In the genomic region with DNA sequence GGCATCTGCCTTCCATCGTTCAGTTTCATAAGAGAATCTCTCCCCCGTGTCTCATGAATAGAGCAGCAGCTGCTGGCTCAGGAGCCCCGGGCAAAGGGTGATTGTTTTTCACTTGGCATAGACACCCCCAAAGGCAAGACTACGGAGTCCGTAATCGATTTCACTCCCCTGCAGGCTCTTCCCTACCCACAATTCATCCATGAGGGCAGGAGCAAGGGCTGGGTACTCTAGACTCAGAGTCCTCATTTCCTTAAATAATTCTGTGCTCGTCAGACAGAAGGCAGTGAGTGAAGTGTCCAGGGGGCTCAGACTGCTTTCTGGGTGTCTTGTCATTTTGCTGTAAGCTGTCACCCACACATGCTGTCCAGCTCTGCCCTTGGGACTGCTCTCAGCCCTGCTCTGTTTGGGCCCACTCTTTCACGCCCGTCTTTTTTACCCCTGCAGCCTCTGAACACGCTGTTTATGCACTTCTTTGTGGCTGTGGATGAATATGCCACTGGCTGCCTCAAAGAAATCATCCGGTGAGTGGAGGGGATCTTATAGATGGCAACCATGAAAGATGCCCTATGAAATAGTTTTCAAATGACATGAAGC, we compare ENCODE assay signal across 16 mouse cellular contexts. TPM values are rescaled to one million over a fixed set of nuclear protein-coding genes. Genes with fewer than 3 reads are reported as not detected.
DNase-seq lines count a peak whose midpoint lies in the region; ATAC-seq and TF ChIP-seq lines count a peak whose summit lies in the region.
"Had no signal": no experiment of that assay in that cellular context is flagged by ENCODE, and none has a peak within 500 bp of the region (broad histone marks: within the 10 kb centered on the region; RNA-seq: fewer than 3 reads in every experiment).

No protein-coding gene starts in this region.

- H3K4me1 ChIP-seq in forebrain, embryonic 14.5 days (ENCODE audit: control insufficient read depth, insufficient read depth, low read length): peaks cover 3% of the 10 kb centered on the region; the same call in 1 of the 2 replicates
- H3K4me1 ChIP-seq in hindbrain, embryonic 16.5 days (ENCODE audit: control insufficient read depth, insufficient read depth, low read depth, low read length): peaks cover 5% of the 10 kb centered on the region; the same call in 1 of the 2 replicates
- H3K4me1 ChIP-seq in midbrain, postnatal 0 days (ENCODE audit: insufficient read depth, low read length): peaks cover 3% of the 10 kb centered on the region; the same call in 1 of the 2 replicates
- H3K4me1 ChIP-seq in lung, adult 2 months (ENCODE audit: control insufficient read depth, insufficient read depth, low read length): no peaks in the 10 kb centered on the region
- H3K4me1 ChIP-seq: heart, embryonic 15.5 days had no signal

- peak; percentile 23; the same call in 1 of the 2 replicates for ATAC-seq in forebrain, embryonic 14.5 days
- ATAC-seq in hindbrain, embryonic 16.5 days: peak; percentile 45; the same call in 1 of the 2 replicates
- ATAC-seq in midbrain, postnatal 0 days (ENCODE audit: low FRiP score): peak; percentile 26; the same call in 1 of the 2 replicates

- 29% methylated on average over 11 of the region's 11 CpGs for WGBS in forebrain, embryonic 14.5 days
- 15% methylated on average over 11 of the region's 11 CpGs for WGBS in hindbrain, embryonic 16.5 days
- WGBS in midbrain, postnatal 0 days: 10% methylated on average over 11 of the region's 11 CpGs
- WGBS in lung, adult 2 months: 55% methylated on average over 11 of the region's 11 CpGs

- no peak for TF ChIP-seq CTCF in midbrain, postnatal 0 days (IDR thresholded peaks at IDR 0.05)
- TF ChIP-seq CTCF in lung, adult 2 months (IDR thresholded peaks at IDR 0.05; ENCODE audit: insufficient read depth, low read length): no peak

- no peaks in the 10 kb centered on the region for H3K9me3 ChIP-seq in forebrain, embryonic 14.5 days (replicated peaks; ENCODE audit: control insufficient read depth, low read length)
- H3K9me3 ChIP-seq in hindbrain, embryonic 16.5 days (ENCODE audit: control insufficient read depth, low read length): no peaks in the 10 kb centered on the region
- no peaks in the 10 kb centered on the region for H3K9me3 ChIP-seq in midbrain, postnatal 0 days (ENCODE audit: low read length)
- H3K9me3 ChIP-seq: G1E; heart, embryonic 15.5 days; kidney, embryonic 15.5 days had no signal

- no peak overlapping the region for H3K4me3 ChIP-seq in forebrain, embryonic 14.5 days (ENCODE audit: low read depth, low read length)
- H3K4me3 ChIP-seq in hindbrain, embryonic 16.5 days (ENCODE audit: low read length): no peak overlapping the region
- H3K4me3 ChIP-seq in midbrain, postnatal 0 days (ENCODE audit: low read depth, low read length): no peak overlapping the region
- no peak overlapping the region for H3K4me3 ChIP-seq in lung, adult 2 months (replicated peaks; ENCODE audit: extremely low read depth, low read depth, low read length)
- H3K4me3 ChIP-seq: heart, embryonic 15.5 days; kidney, embryonic 15.5 days; layer of hippocampus, adult 2 months had no signal

- H3K4me2 ChIP-seq in forebrain, embryonic 14.5 days (ENCODE audit: low read length): no peak overlapping the region
- H3K4me2 ChIP-seq in hindbrain, embryonic 16.5 days (ENCODE audit: low read length): no peak overlapping the region; the same call in 1 of the 2 replicates
- H3K4me2 ChIP-seq in midbrain, postnatal 0 days (ENCODE audit: low read depth, low read length, poor library complexity, severe bottlenecking): no peak overlapping the region
- H3K4me2 ChIP-seq: heart, embryonic 15.5 days; kidney, embryonic 15.5 days had no signal

- no peak overlapping the region for H3K27ac ChIP-seq in forebrain, embryonic 14.5 days (ENCODE audit: low read depth, low read length)
- no peak overlapping the region for H3K27ac ChIP-seq in hindbrain, embryonic 16.5 days (ENCODE audit: low read depth, low read length)
- H3K27ac ChIP-seq in midbrain, postnatal 0 days (ENCODE audit: low read depth, low read length): no peak overlapping the region
- H3K27ac ChIP-seq: heart, embryonic 15.5 days; kidney, embryonic 15.5 days; layer of hippocampus, adult 2 months; liver, embryonic 14.5 days had no signal

- no peak overlapping the region for H3K9ac ChIP-seq in forebrain, embryonic 14.5 days (ENCODE audit: low read length)
- peak overlapping the region; percentile 18; the same call in 1 of the 2 replicates for H3K9ac ChIP-seq in hindbrain, embryonic 16.5 days (ENCODE audit: low read depth, low read length)
- H3K9ac ChIP-seq in midbrain, postnatal 0 days (replicated peaks; ENCODE audit: low read length, poor library complexity, severe bottlenecking): no peak overlapping the region
- H3K9ac ChIP-seq: heart, embryonic 15.5 days; kidney, embryonic 15.5 days; liver, embryonic 14.5 days had no signal

- TF ChIP-seq POLR2A in lung, adult 2 months (IDR thresholded peaks at IDR 0.05; ENCODE audit: borderline replicate concordance, extremely low read depth, low read depth, low read length): no peak

- H3K27me3 ChIP-seq in forebrain, embryonic 14.5 days (replicated peaks; ENCODE audit: control insufficient read depth, insufficient read depth, low read length): 0 out of 2 replicates have a peak, but pooled peaks cover 6% of the 10 kb centered on the region
- H3K27me3 ChIP-seq in hindbrain, embryonic 16.5 days (replicated peaks; ENCODE audit: control insufficient read depth, insufficient read depth, low read length): no peaks in the 10 kb centered on the region
- H3K27me3 ChIP-seq in midbrain, postnatal 0 days (ENCODE audit: insufficient read depth, low read length): no peaks in the 10 kb centered on the region
- H3K27me3 ChIP-seq: heart, embryonic 15.5 days had no signal

- no peaks in the 10 kb centered on the region for H3K36me3 ChIP-seq in forebrain, embryonic 14.5 days (ENCODE audit: control insufficient read depth, insufficient read depth, low read length)
- no peaks in the 10 kb centered on the region for H3K36me3 ChIP-seq in hindbrain, embryonic 16.5 days (ENCODE audit: control insufficient read depth, insufficient read depth, low read length)
- no peaks in the 10 kb centered on the region for H3K36me3 ChIP-seq in midbrain, postnatal 0 days (ENCODE audit: insufficient read depth, low read length)
- H3K36me3 ChIP-seq: G1E; heart, embryonic 15.5 days; kidney, embryonic 15.5 days had no signal

- peak; percentile 29 for DNase-seq in Muller cell, postnatal 12 days (ENCODE audit: inconsistent ontology term)
- no peak for DNase-seq in forebrain, embryonic 14.5 days (ENCODE audit: low spot score)
- peak; percentile 26 for DNase-seq in midbrain, postnatal 0 days (ENCODE audit: low spot score)
- no peak for DNase-seq in cerebellum, postnatal 36 days
- DNase-seq in left cerebral cortex, adult 11 months (ENCODE audit: low spot score): no peak
- DNase-seq in lung, adult 2 months: no peak
- DNase-seq: adrenal gland, postnatal 14 days; lung, postnatal 36 days had no signal

RNA-seq across cellular contexts. Expression of gene Crnkl1, which starts 14.8 kb away (rescaled TPM):
- polyA plus RNA-seq in forebrain, embryonic 14.5 days (2014; fragmentation: Nextera tagmentation; extraction: Ambion mirVana): 34.4 and 36.0 TPM in 2 replicates
- 18.3 and 19.1 TPM in 2 replicates for polyA plus RNA-seq in hindbrain, embryonic 16.5 days (2015; fragmentation: Nextera tagmentation; extraction: Ambion mirVana)
- 13.7 and 16.2 TPM in 2 replicates for total RNA-seq in midbrain, postnatal 0 days (2014; rRNA removed)
- 13.2 and 15.5 TPM in 2 replicates for polyA plus RNA-seq in midbrain, postnatal 0 days (2015; fragmentation: Nextera tagmentation; extraction: Ambion mirVana)
- 6.6 and 10.5 TPM in 2 replicates for polyA plus RNA-seq in lung, adult 2 months (2012; rRNA removed)

RNA-seq across cellular contexts. Expression of gene Cfap61, which starts 15.0 kb away (rescaled TPM):
- polyA plus RNA-seq in forebrain, embryonic 14.5 days (2014; fragmentation: Nextera tagmentation; extraction: Ambion mirVana): 2.4 and 2.5 TPM in 2 replicates
- polyA plus RNA-seq in hindbrain, embryonic 16.5 days (2015; fragmentation: Nextera tagmentation; extraction: Ambion mirVana): 4.8 and 5.1 TPM in 2 replicates
- total RNA-seq in midbrain, postnatal 0 days (2014; rRNA removed): 2.5 and 4.9 TPM in 2 replicates
- 2.7 and 3.7 TPM in 2 replicates for polyA plus RNA-seq in midbrain, postnatal 0 days (2015; fragmentation: Nextera tagmentation; extraction: Ambion mirVana)
- 5.8 and 6.2 TPM in 2 replicates for polyA plus RNA-seq in lung, adult 2 months (2012; rRNA removed)
- total RNA-seq: granulocyte monocyte progenitor cell, adult 5-6 weeks had no signal
- polyA plus RNA-seq: G1E; liver, embryonic 14.5 days; urinary bladder, adult 2 months had no signal

RNA-seq across cellular contexts. Expression of gene Naa20, which starts 47.7 kb away (rescaled TPM):
- 147 and 161 TPM in 2 replicates for polyA plus RNA-seq in forebrain, embryonic 14.5 days (2014; fragmentation: Nextera tagmentation; extraction: Ambion mirVana)
- polyA plus RNA-seq in hindbrain, embryonic 16.5 days (2015; fragmentation: Nextera tagmentation; extraction: Ambion mirVana): 126 and 139 TPM in 2 replicates
- 106 and 129 TPM in 2 replicates for total RNA-seq in midbrain, postnatal 0 days (2014; rRNA removed)
- 153 and 160 TPM in 2 replicates for polyA plus RNA-seq in midbrain, postnatal 0 days (2015; fragmentation: Nextera tagmentation; extraction: Ambion mirVana)
- 23.5 and 27.3 TPM in 2 replicates for polyA plus RNA-seq in lung, adult 2 months (2012; rRNA removed)

Comparison
In these comparisons a context has a peak if more than half of its experiments do, and no peak if none do; other contexts are left out.
1. DNase-seq: peak in Muller cell, postnatal 12 days (single experiment) and midbrain, postnatal 0 days (single experiment); none in forebrain, embryonic 14.5 days (single experiment), cerebellum, postnatal 36 days (0 of 2), left cerebral cortex, adult 11 months (single experiment) and lung, adult 2 months (single experiment).
2. Peak in every context shown above with its lines, with median percentiles within 50 percentile points of each other: ATAC-seq.